Mouse (Mus musculus) lung, adult 2 months (tissue): ENCODE results near the gene Wdr62.

Experiments
- CTCF ChIP-seq: fragments of 200-500 bp; IDR thresholded peaks from 2 replicates; pipeline ENCODE4 v1.5.1; 2011; ENCODE audit warnings: mild to moderate bottlenecking, low read length, control low read depth; ENCODE audit not compliant: insufficient read depth
- POLR2A ChIP-seq: fragments of 200-500 bp; IDR thresholded peaks from 2 replicates; pipeline ENCODE4 v1.6.1; 2011; ENCODE audit warnings: low read depth, mild to moderate bottlenecking, control low read depth, low read length, borderline replicate concordance; ENCODE audit errors: extremely low read depth

- TF ChIP-seq POLR2A: no peak
- no peak for TF ChIP-seq CTCF
Observed at GRCm38 (mm10) chr7:30309395-30310129, 29.3 kb upstream of the Wdr62 start.
